Mouse (Mus musculus): ENCODE results near the gene Fam49a. TPM values are rescaled to one million over a fixed set of nuclear protein-coding genes. Genes with fewer than 3 reads are reported as not detected.

Fam49a gene
- polyA plus RNA-seq, 1 experiment: 11.3 TPM

DNA sequence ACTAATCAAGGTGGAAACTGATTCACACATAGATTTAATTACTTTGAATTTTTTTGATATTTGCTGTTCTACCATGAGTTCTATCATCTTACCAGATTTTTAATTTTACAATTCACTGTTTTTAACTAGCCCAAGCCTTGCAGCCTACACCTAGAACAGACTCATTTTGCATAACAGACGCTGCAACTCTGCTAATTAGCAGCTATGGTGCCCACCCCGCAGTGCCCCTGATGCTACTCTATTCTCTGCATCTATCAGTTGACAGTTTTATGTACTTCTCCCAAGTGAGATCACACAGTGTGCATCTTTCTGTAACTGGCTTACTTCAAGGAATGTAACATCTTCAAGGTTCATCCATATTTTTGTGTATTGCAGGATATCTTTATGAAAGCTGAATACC, 86.7 kb downstream of the Fam49a start:
- 92% methylated on average over 2 of the region's 2 CpGs for WGBS

DNA sequence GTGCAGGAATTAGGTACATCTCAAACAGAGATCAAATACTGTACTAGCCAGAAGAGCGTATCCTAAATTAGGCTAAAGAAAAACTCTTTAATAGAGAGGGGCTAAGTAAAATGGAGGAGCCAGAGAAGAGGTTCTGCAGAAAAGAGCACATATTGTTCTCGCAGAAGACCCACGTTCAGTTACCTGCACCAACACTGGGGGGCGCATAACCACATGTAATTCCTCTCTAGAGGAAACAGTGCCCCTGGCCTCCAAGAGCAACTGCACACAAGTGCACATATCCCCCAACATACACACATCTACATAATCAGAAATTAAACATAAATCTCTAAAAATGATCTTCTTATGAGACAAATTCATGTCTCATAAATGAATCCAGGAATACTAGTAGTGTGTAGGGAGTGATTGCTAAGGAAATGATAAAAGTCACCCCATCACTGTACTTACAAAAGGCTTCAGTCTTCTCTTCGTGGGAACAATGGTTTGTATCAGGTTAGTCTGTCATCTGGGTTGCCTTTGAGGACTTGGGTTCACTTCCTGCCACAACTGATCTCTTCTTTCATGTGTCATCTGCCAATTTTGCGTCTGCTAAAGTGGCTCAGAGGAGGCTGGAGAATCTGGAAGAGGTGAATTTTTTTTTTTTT, 87.8 kb downstream of the Fam49a start:
- DNase-seq (ENCODE audit: low read depth in 1 of 2, low spot score in 2 of 2): peak in 1 of 2 experiments; percentile 7
- no peak overlapping the region for H3K4me3 ChIP-seq (ENCODE audit: extremely low read depth, insufficient read depth, insufficient read length)
- 64% methylated on average over 6 of the region's 6 CpGs for WGBS
- TF ChIP-seq CTCF (IDR thresholded peaks at IDR 0.05; ENCODE audit: extremely low read depth, insufficient read depth, insufficient read length, insufficient replicate concordance) (no peak; the same call in 1 of the 2 replicates), POLR2A (IDR thresholded peaks at IDR 0.05; ENCODE audit: low read depth, low read length) (no peak)
- no peak overlapping the region for H3K27ac ChIP-seq (ENCODE audit: insufficient read depth, low read length)
- peaks cover 4% of the 10 kb centered on the region; the same call in 1 of the 2 replicates for H3K36me3 ChIP-seq (ENCODE audit: control insufficient read depth, insufficient read depth, low read length)
- H3K4me1 ChIP-seq (ENCODE audit: control insufficient read depth, insufficient read depth, insufficient read length): no peaks in the 10 kb centered on the region; the same call in 1 of the 2 replicates
- no peaks in the 10 kb centered on the region for H3K27me3 ChIP-seq (ENCODE audit: control insufficient read depth, insufficient read depth, low read length)

More for the DNA sequence above, 86.7 kb downstream of the Fam49a start:
- Histone ChIP-seq H3K36me3 (ENCODE audit: control insufficient read depth, insufficient read depth, low read length) (peaks cover 2% of the 10 kb centered on the region; the same call in 1 of the 2 replicates), H3K4me3 (ENCODE audit: extremely low read depth, insufficient read depth, insufficient read length) (no peak overlapping the region), H3K27ac (ENCODE audit: insufficient read depth, low read length) (no peak overlapping the region), H3K4me1 (ENCODE audit: control insufficient read depth, insufficient read depth, insufficient read length) (no peaks in the 10 kb centered on the region; the same call in 1 of the 2 replicates), H3K27me3 (ENCODE audit: control insufficient read depth, insufficient read depth, low read length) (no peaks in the 10 kb centered on the region)
- TF ChIP-seq POLR2A (IDR thresholded peaks at IDR 0.05; ENCODE audit: low read depth, low read length) (no peak), CTCF (IDR thresholded peaks at IDR 0.05; ENCODE audit: extremely low read depth, insufficient read depth, insufficient read length, insufficient replicate concordance) (no peak)
- DNase-seq (ENCODE audit: low read depth in 1 of 2, low spot score in 2 of 2): no peak

DNA sequence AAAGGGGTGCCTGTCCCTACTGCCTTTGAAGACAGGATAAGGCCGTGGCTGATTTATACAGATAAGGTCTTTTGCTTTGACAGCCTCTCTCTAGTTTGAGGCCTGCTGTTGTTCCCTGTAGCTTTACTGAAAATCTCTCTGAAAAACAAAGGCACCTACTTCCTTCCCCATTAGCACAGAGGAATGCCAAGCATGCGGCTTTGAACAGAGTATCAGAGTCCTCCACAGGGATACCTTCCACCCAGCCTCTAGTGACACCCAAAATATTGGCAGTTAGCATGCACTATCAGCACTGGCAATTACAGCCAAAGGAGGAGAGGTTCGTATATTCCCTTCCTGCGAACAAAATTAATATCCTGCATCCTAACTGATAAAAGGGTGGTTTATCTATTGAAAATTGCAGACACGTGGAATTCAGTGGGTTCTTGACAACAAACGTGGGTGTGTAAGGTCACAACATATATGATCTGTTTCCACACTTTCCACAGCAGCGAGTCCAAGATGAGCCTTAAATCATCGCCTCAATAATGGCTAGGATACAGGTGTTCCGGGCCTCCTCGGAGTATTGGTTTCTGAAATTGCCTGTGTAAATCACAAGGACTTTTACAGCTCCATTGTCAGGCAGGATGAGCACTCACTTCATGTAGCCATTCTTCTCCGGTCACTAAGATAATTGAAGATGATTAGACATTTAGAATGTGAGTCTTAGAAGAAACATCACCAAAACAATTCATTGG, 90.0 kb downstream of the Fam49a start:
- Histone ChIP-seq H3K36me3 (ENCODE audit: control insufficient read depth, insufficient read depth, low read length) (peaks cover 5% of the 10 kb centered on the region; the same call in 1 of the 2 replicates), H3K4me3 (ENCODE audit: extremely low read depth, insufficient read depth, insufficient read length) (no peak overlapping the region), H3K27me3 (ENCODE audit: control insufficient read depth, insufficient read depth, low read length) (no peaks in the 10 kb centered on the region), H3K4me1 (ENCODE audit: control insufficient read depth, insufficient read depth, insufficient read length) (no peaks in the 10 kb centered on the region; the same call in 1 of the 2 replicates), H3K27ac (ENCODE audit: insufficient read depth, low read length) (no peak overlapping the region)
- no peak for DNase-seq (ENCODE audit: low read depth in 1 of 2, low spot score in 2 of 2)
- 73% methylated on average over 11 of the region's 11 CpGs for WGBS
- TF ChIP-seq CTCF (IDR thresholded peaks at IDR 0.05; ENCODE audit: extremely low read depth, insufficient read depth, insufficient read length, insufficient replicate concordance) (no peak), POLR2A (IDR thresholded peaks at IDR 0.05; ENCODE audit: low read depth, low read length) (no peak)

DNA sequence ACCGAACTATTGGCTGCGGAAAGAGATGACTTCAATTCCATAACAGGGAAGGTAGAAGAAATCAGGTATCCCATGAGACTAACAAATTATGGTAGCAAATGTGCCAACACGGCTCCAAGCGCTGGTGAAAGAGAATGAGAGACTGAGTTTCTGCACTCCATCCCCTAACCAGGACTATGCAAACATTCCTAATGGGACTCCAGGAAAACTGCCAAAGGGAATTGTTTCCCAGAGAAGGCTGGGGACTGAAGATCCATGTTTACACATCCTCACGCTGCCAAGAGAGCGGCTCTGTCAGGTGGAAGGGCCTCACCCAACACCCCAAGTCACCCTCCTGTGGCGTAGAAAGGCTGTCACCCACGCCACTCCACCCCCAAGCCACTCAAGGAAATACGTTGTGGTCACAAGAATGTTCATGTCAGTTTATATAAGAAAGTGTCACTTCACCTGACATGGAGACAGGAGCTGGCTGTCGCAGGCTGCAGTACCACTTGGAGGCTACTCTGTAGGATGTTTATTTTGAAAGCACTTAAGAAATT, 92.2 kb downstream of the Fam49a start:
- no peaks in the 10 kb centered on the region for H3K27me3 ChIP-seq (ENCODE audit: control insufficient read depth, insufficient read depth, low read length)
- no peak overlapping the region for H3K4me3 ChIP-seq (ENCODE audit: extremely low read depth, insufficient read depth, insufficient read length)
- H3K27ac ChIP-seq (ENCODE audit: insufficient read depth, low read length): no peak overlapping the region
- peaks cover 10% of the 10 kb centered on the region; the same call in 1 of the 2 replicates for H3K36me3 ChIP-seq (ENCODE audit: control insufficient read depth, insufficient read depth, low read length)
- no peaks in the 10 kb centered on the region; the same call in 1 of the 2 replicates for H3K4me1 ChIP-seq (ENCODE audit: control insufficient read depth, insufficient read depth, insufficient read length)
- TF ChIP-seq POLR2A (IDR thresholded peaks at IDR 0.05; ENCODE audit: low read depth, low read length) (no peak), CTCF (IDR thresholded peaks at IDR 0.05; ENCODE audit: extremely low read depth, insufficient read depth, insufficient read length, insufficient replicate concordance) (no peak)
- WGBS: 76% methylated on average over 10 of the region's 10 CpGs
- DNase-seq (ENCODE audit: low read depth in 1 of 2, low spot score in 2 of 2): no peak

DNA sequence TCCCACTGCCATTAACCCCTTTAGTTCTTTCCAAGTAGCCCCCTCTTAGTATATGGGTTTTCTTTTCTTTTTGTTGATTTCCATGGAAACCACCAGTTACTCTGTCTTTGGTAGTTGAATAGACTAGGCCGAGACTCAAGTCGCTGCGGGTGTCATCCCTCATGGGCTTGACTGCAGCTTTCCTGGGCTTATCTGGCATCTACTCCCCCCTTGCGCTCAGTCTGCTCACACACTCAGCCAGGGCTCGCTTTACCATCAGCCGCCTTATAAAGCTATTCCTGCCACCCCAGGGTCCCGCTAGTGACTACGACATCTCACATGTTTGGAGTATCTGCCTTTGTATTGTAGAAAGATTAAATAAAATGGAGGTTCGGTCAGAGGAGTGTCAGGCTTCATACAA, 94.1 kb downstream of the Fam49a start:
- DNase-seq (ENCODE audit: low read depth in 1 of 2, low spot score in 2 of 2): no peak
- no peak for TF ChIP-seq POLR2A (IDR thresholded peaks at IDR 0.05; ENCODE audit: low read depth, low read length)
- TF ChIP-seq CTCF (IDR thresholded peaks at IDR 0.05; ENCODE audit: extremely low read depth, insufficient read depth, insufficient read length, insufficient replicate concordance): no peak
- Histone ChIP-seq H3K27ac (ENCODE audit: insufficient read depth, low read length) (0 out of 2 replicates have a peak overlapping the region, but pooled peaks have one; percentile 10), H3K36me3 (ENCODE audit: control insufficient read depth, insufficient read depth, low read length) (peaks cover 10% of the 10 kb centered on the region; the same call in 1 of the 2 replicates), H3K4me3 (ENCODE audit: extremely low read depth, insufficient read depth, insufficient read length) (no peak overlapping the region), H3K4me1 (ENCODE audit: control insufficient read depth, insufficient read depth, insufficient read length) (no peaks in the 10 kb centered on the region), H3K27me3 (ENCODE audit: control insufficient read depth, insufficient read depth, low read length) (no peaks in the 10 kb centered on the region)
- 90% methylated on average over 9 of the region's 9 CpGs for WGBS

DNA sequence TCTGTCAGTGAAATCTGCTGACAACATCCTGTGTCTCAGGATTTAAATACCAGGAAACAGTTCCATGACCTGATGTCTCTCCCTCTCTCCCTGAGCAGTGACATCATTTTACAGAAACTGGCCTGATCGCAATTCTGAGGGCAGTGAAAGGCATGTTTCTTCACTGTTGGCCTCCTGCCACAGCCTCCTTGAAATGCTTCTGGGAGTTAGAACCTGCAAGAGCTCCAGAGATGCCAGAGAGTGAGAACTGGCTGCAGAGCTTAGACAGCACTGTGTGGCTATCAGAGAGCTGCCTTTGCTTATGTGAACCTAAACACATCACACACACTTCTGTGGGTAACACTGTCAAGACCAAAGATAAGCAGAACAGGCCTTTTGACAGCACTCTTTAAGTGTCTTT, 94.5 kb downstream of the Fam49a start:
- TF ChIP-seq CTCF (IDR thresholded peaks at IDR 0.05; ENCODE audit: extremely low read depth, insufficient read depth, insufficient read length, insufficient replicate concordance) (no peak), POLR2A (IDR thresholded peaks at IDR 0.05; ENCODE audit: low read depth, low read length) (no peak)
- Histone ChIP-seq H3K27me3 (ENCODE audit: control insufficient read depth, insufficient read depth, low read length) (no peaks in the 10 kb centered on the region), H3K4me3 (ENCODE audit: extremely low read depth, insufficient read depth, insufficient read length) (no peak overlapping the region), H3K27ac (ENCODE audit: insufficient read depth, low read length) (no peak overlapping the region), H3K4me1 (ENCODE audit: control insufficient read depth, insufficient read depth, insufficient read length) (no peaks in the 10 kb centered on the region), H3K36me3 (ENCODE audit: control insufficient read depth, insufficient read depth, low read length) (peaks cover 12% of the 10 kb centered on the region; the same call in 1 of the 2 replicates)
- whole genome bisulfite sequencing: 82% methylated on average over 1 of the region's 1 CpGs
- no peak for DNase-seq (ENCODE audit: low read depth in 1 of 2, low spot score in 2 of 2)
